Mouse (Mus musculus): ENCODE results near the gene Ano6. TPM values are rescaled to one million over a fixed set of nuclear protein-coding genes. Genes with fewer than 3 reads are reported as not detected.
"Not testable (repeated sequence)": the region's sequence is repeated elsewhere in the genome, so short reads cannot be mapped to it uniquely, and the experiment has no call there.

Gene Ano6
- polyA plus RNA-seq, 1 experiment = 73.0 TPM

DNA sequence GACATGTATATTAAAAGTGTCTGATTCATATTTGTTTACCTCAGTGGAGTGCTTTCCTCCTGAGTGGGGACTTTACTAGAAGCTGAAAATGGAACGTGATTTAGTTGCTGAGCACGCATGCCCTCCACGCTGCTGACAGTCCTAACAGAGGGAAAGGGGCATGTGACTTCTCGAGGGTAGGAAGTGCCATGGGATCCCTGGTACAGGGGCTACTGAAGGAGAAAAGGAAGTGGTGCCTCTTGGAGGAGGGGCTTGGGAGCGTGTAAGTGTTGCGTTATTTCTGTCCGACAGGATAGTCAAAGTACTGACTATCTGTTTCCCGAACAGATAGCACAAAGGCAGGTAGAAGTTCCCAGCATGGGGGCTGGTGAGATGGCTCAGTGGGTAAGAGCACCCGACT, 31.5 kb downstream of the Ano6 start:
- Histone ChIP-seq H3K4me3 (ENCODE audit: insufficient read depth, low read length) (0 out of 2 replicates have a peak overlapping the region, but pooled peaks have one; percentile 4), H3K4me1 (ENCODE audit: control insufficient read depth, insufficient read depth, low read length) (peaks cover 39% of the 10 kb centered on the region), H3K27ac (ENCODE audit: insufficient read depth, low read depth, low read length) (peak overlapping the region; percentile 86)
- TF ChIP-seq POLR2A (IDR thresholded peaks at IDR 0.05; ENCODE audit: borderline replicate concordance, low read depth, low read length) (no peak), CTCF (IDR thresholded peaks at IDR 0.05; ENCODE audit: low read depth, low read length) (no peak)

DNA sequence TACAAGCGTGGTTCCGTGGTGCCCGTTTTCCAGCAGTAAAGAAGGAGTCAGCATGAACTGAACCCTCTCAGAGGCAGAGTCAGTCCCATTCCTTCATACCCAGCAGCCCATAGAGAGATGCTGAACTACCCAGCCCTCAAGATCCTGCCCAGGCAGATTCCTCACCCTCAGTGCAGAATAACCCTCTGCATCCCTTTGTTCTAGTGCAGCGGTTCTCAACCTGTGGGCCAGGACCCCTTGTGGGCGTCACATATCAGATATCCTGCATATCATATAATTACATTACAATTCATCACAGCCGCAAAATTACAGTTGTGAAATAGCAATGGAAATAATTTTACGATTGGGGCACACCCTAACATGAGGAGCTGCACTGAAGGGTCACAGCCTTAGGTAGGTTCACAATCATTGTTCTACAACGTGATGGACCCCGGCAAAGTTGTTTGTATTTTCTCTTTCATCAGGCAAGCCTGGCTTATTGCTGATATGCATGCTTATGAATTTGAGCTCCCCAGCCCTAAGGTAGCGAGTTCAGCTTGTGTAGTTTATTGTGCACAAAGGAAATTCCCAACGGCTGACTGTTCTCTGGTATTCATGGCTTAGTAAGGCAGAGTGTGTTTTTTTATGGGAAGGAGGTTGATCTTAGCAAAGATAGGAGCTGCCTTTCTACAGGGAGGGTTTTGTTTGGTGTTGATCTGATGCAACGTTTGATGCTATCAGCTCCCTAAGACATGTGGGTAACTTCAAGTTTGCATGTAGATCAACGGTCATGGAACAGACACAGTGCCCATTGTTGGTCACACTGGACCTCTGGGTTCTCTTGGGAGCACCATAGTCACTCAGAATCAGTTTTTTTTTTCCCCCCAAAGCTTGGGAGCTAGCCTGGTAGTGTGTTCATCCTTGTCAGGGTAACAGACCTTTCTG, 33.0 kb downstream of the Ano6 start:
- H3K4me3 ChIP-seq (ENCODE audit: insufficient read depth, low read length) = no peak overlapping the region
- peak overlapping the region; percentile 57 for H3K27ac ChIP-seq (ENCODE audit: insufficient read depth, low read depth, low read length)
- peaks cover 47% of the 10 kb centered on the region for H3K4me1 ChIP-seq (ENCODE audit: control insufficient read depth, insufficient read depth, low read length)
- TF ChIP-seq CTCF (IDR thresholded peaks at IDR 0.05; ENCODE audit: low read depth, low read length) = no peak
- TF ChIP-seq POLR2A (IDR thresholded peaks at IDR 0.05; ENCODE audit: borderline replicate concordance, low read depth, low read length) = no peak

DNA sequence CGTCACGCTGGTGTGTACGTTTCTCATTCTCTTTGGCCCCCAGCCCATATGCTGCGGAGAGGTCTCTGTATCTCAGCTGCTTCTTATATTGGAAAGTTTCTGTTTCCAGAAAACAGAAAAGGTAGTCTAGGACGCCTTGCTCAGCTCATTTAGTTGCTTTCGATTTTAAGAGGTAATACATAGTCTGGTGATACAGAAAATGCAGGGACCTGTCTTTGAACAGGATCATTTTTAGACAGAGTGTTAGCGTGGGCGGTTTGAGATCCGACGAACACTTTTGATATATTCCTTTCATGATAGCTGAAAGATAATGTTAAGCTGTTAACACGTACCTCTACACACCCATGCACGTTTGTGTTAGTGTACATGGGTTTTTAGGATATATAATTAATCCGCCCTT, 35.9 kb downstream of the Ano6 start:
- H3K27ac ChIP-seq (ENCODE audit: insufficient read depth, low read depth, low read length) = no peak overlapping the region
- H3K4me3 ChIP-seq (ENCODE audit: insufficient read depth, low read length) = no peak overlapping the region
- TF ChIP-seq CTCF (IDR thresholded peaks at IDR 0.05; ENCODE audit: low read depth, low read length) (no peak), POLR2A (IDR thresholded peaks at IDR 0.05; ENCODE audit: borderline replicate concordance, low read depth, low read length) (no peak)
- peaks cover 52% of the 10 kb centered on the region for H3K4me1 ChIP-seq (ENCODE audit: control insufficient read depth, insufficient read depth, low read length)

DNA sequence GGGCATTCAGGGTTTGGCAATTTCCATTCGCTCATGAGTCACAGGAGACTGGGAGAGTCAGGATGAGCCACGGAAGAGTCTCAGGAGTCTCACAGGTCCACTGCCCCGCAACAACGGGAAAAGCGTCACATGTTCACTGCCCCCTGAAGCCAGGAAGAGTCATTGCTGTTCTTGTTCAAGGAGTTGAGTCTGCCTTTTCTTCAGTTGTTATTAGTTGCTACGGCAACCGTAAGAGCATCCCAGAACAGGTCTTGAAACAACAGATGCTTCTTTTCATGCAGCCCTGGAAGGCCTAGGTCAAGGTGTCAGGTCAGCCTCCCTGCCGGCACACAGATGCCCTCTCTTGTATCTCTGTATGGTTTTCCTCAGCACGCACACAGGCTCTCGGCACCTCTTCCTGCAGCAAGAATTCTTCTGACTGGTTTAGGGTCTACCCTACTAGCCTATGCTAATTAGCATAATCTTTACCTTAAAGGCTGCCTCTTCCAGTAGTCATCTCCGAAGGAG, 36.9 kb downstream of the Ano6 start:
- H3K27ac ChIP-seq (ENCODE audit: insufficient read depth, low read depth, low read length) = peak overlapping the region; percentile 0; the same call in 1 of the 2 replicates
- no peak for TF ChIP-seq CTCF (IDR thresholded peaks at IDR 0.05; ENCODE audit: low read depth, low read length)
- peaks cover 48% of the 10 kb centered on the region for H3K4me1 ChIP-seq (ENCODE audit: control insufficient read depth, insufficient read depth, low read length)
- H3K4me3 ChIP-seq (ENCODE audit: insufficient read depth, low read length) = no peak overlapping the region

DNA sequence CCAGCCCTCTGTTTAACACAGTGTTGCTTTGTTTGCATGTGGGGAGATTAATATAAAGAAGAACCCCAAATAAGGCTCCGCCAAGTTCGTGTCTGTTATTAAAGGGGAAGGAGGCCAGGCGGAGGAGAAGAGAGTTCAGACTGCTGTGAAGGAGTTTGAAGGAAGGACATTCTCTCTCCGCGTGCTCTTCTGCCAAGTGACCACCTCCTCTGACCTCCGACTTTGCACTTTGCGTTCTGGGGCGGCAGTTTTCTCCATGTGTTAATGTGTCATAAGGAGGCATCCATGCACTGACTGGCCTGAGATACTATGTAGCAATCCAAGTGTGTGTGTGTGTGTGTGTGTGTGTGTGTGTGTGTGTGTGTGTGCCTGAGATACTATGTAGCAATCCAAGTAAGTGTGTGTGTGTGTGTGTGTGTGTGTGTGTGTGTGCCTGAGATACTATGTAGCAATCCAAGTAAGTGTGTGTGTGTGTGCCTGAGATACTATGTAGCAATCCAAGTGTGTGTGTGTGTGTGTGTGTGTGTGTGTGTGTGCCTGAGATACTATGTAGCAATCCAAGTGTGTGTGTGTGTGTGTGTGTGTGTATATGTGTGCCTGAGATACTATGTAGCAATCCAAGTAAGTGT, 37.5 kb downstream of the Ano6 start:
- Histone ChIP-seq H3K4me1 (ENCODE audit: control insufficient read depth, insufficient read depth, low read length) (peaks cover 41% of the 10 kb centered on the region), H3K27ac (ENCODE audit: insufficient read depth, low read depth, low read length) (peak overlapping the region; percentile 51)
- not testable (repeated sequence) for H3K4me3 ChIP-seq (ENCODE audit: insufficient read depth, low read length)

DNA sequence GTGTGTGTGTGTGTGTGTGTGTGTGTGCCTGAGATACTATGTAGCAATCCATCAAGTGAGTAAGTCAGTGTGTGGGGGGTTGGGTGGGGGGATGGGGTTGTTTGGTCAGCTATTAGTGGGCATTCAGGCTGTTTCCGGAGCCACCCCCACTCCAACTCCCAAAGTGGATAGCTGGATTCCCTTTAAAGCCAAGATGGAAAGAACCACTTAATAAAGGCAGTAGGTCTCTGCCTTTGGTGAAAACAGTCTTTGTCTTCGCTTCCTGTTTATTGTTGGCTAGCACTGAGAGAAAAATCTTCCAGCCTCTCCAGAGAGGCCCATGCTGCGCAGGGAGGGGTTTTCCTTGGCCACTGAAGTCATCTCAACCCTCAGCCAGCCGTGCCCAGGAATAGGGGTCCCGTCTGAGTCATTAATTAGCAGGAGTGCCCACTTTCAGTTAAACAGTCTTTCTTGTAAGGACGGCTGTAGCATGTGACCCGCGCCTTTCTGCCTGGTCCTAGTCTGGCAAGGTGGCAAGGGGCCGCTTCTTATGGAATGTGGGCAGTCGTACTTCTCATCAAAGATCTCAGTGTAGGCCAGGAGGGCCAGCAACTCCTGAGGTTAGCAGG, 38.1 kb downstream of the Ano6 start:
- Histone ChIP-seq H3K4me3 (ENCODE audit: insufficient read depth, low read length) (no peak overlapping the region), H3K27ac (ENCODE audit: insufficient read depth, low read depth, low read length) (peak overlapping the region; percentile 51), H3K4me1 (ENCODE audit: control insufficient read depth, insufficient read depth, low read length) (peaks cover 39% of the 10 kb centered on the region)
- no peak for TF ChIP-seq POLR2A (IDR thresholded peaks at IDR 0.05; ENCODE audit: borderline replicate concordance, low read depth, low read length)
- no peak for TF ChIP-seq CTCF (IDR thresholded peaks at IDR 0.05; ENCODE audit: low read depth, low read length)

DNA sequence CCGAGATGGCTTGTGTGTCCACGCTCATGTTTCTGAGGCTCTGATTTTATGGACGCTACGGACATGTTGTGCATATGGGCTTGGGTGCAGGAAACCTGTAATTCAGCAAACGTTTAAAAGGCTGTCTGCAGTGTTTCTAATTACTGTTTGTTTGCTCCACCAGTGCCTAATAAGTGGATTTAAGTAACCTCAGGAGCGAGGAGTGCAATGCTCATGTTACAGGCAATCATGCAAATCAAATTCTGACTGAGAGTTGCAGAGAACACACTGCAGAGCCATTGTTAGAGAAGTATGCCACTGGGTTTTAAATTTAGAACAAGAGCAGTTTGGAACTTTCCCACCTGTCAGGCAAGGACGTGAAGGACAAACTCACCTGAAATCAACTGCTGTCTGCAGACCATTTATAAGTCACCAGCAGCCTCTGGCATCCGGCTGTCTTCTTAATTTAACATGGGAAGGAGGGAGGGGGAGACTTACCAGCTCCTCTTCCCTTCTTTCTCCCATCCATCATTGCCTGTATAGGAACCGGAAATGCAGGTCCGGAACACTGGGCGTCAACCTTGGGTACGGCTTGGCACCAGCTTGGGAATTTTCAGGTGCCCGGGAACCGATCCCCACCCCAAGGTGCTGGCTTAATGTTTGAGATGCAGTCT, 39.0 kb downstream of the Ano6 start:
- Histone ChIP-seq H3K4me3 (ENCODE audit: insufficient read depth, low read length) (no peak overlapping the region), H3K27ac (ENCODE audit: insufficient read depth, low read depth, low read length) (no peak overlapping the region), H3K4me1 (ENCODE audit: control insufficient read depth, insufficient read depth, low read length) (peaks cover 34% of the 10 kb centered on the region)
- TF ChIP-seq CTCF (IDR thresholded peaks at IDR 0.05; ENCODE audit: low read depth, low read length) = no peak
- TF ChIP-seq POLR2A (IDR thresholded peaks at IDR 0.05; ENCODE audit: borderline replicate concordance, low read depth, low read length) = no peak

DNA sequence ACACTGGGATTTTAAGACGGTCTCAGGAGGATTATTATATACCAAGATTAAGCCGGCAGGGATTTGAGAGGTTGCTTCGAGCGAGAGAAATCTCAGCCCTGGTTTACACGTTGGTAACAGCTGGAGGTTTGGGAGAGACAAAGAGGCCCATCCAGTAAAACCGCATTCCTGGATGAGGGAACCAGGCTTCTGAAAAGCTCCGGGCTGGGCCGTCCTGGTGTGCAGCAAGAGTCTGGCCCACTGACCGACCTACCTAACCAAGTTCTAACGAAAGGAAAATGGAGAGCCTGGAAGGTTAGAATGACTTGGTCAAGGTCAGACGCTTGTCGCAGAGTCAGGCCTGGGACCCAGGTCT, 39.5 kb downstream of the Ano6 start:
- Histone ChIP-seq H3K4me3 (ENCODE audit: insufficient read depth, low read length) (no peak overlapping the region), H3K27ac (ENCODE audit: insufficient read depth, low read depth, low read length) (no peak overlapping the region), H3K4me1 (ENCODE audit: control insufficient read depth, insufficient read depth, low read length) (peaks cover 31% of the 10 kb centered on the region)
- no peak for TF ChIP-seq POLR2A (IDR thresholded peaks at IDR 0.05; ENCODE audit: borderline replicate concordance, low read depth, low read length)
- no peak for TF ChIP-seq CTCF (IDR thresholded peaks at IDR 0.05; ENCODE audit: low read depth, low read length)

DNA sequence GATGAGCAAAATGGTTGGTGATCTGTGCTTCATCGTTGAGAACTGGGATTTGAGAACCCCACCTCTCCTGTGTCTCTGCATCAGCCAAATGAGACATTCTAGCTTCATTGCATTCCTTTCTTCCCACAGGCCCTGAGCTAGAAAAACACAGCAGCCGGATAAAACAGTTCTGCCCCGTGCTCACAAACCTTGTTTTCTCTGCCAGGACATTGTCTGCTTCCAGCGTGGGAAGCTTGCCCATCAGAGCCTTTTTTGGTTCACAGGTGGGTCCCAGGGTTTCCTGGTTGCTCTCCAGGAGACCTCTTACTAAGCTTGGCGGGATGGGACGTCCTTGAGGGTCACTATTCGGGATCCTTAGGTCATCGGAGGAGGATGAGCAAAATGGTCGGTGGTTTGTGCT, 42.6 kb downstream of the Ano6 start:
- TF ChIP-seq CTCF (IDR thresholded peaks at IDR 0.05; ENCODE audit: low read depth, low read length) = no peak
- no peak for TF ChIP-seq POLR2A (IDR thresholded peaks at IDR 0.05; ENCODE audit: borderline replicate concordance, low read depth, low read length)
- Histone ChIP-seq H3K4me1 (ENCODE audit: control insufficient read depth, insufficient read depth, low read length) (peaks cover 35% of the 10 kb centered on the region), H3K4me3 (ENCODE audit: insufficient read depth, low read length) (no peak overlapping the region), H3K27ac (ENCODE audit: insufficient read depth, low read depth, low read length) (no peak overlapping the region)
